30 mouse cellular contexts compared by ENCODE assay signal in genomic region chr5:114913686-114914085, GRCm38 (mm10). TPM values are rescaled to one million over a fixed set of nuclear protein-coding genes. Genes with fewer than 3 reads are reported as not detected.
A peak's percentile ranks its signal among the peaks of the same experiment; 100 is the strongest.
DNase-seq lines count a peak whose midpoint lies in the region; ATAC-seq and TF ChIP-seq lines count a peak whose summit lies in the region.
"Had no signal": no experiment of that assay in that cellular context is flagged by ENCODE, and none has a peak within 500 bp of the region (broad histone marks: within the 10 kb centered on the region; RNA-seq: fewer than 3 reads in every experiment).

No protein-coding gene starts in this region.

- H3K4me2 ChIP-seq in kidney, embryonic 15.5 days: no peak overlapping the region
- H3K4me2 ChIP-seq: embryonic facial prominence, embryonic 15.5 days; hindbrain, embryonic 13.5 days had no signal

- H3K9ac ChIP-seq in kidney, embryonic 15.5 days: no peak overlapping the region
- peak overlapping the region; percentile 17; the same call in 1 of the 2 replicates for H3K9ac ChIP-seq in ES-E14 (ENCODE audit: insufficient read depth, low read depth, low read length, poor library complexity, severe bottlenecking)
- H3K9ac ChIP-seq: embryonic facial prominence, embryonic 15.5 days; hindbrain, embryonic 13.5 days had no signal

- ATAC-seq in kidney, embryonic 15.5 days (replicated peaks; ENCODE audit: low FRiP score): no peak
- ATAC-seq: forebrain, embryonic 14.5 days; hindbrain, postnatal 0 days; Patski had no signal

- H3K36me3 ChIP-seq in kidney, embryonic 15.5 days: no peaks in the 10 kb centered on the region
- H3K36me3 ChIP-seq in ES-E14 (ENCODE audit: control insufficient read depth, insufficient read depth, low read length, poor library complexity, severe bottlenecking): no peaks in the 10 kb centered on the region
- H3K36me3 ChIP-seq: embryonic facial prominence, embryonic 15.5 days; forebrain, embryonic 10.5 days; heart, embryonic 10.5 days; hindbrain, embryonic 13.5 days had no signal

- no peaks in the 10 kb centered on the region for H3K9me3 ChIP-seq in kidney, embryonic 15.5 days (replicated peaks)
- H3K9me3 ChIP-seq in ES-E14 (ENCODE audit: control insufficient read depth, insufficient read depth, low read depth, low read length): no peaks in the 10 kb centered on the region
- H3K9me3 ChIP-seq: embryonic facial prominence, embryonic 15.5 days; forebrain, embryonic 10.5 days; heart, embryonic 10.5 days; hindbrain, embryonic 13.5 days had no signal

- no peaks in the 10 kb centered on the region for H3K27me3 ChIP-seq in kidney, embryonic 15.5 days
- H3K27me3 ChIP-seq: CH12.LX; embryonic facial prominence, embryonic 15.5 days; hindbrain, embryonic 13.5 days; Patski had no signal

- peak; percentile 31 for DNase-seq in kidney, adult 18-20 months
- DNase-seq in kidney, postnatal 25 days: peak; percentile 36 to 52
- DNase-seq in kidney, adult 11 months: no peak
- DNase-seq in ES-E14 (ENCODE audit: low read depth, low spot score): no peak
- no peak for DNase-seq in cerebellum, adult 11 months
- no peak for DNase-seq in frontal cortex, postnatal 10 days (ENCODE audit: low spot score in 2 of 2)
- DNase-seq: adrenal gland, adult 8-10 months; adrenal gland, postnatal 36 days; cerebellum, adult 8-10 months; cerebellum, postnatal 14 days; embryo, embryonic 11 days; heart, adult 18-20 months; heart, postnatal 10 days; heart, postnatal 4 days had no signal

- no peak overlapping the region for H3K4me3 ChIP-seq in kidney, embryonic 15.5 days (replicated peaks)
- peak overlapping the region in 1 of 2 experiments; percentile 16; a peak in 1 of 4 replicates for H3K4me3 ChIP-seq in ES-E14 (ENCODE audit: insufficient read depth in 1 of 2, low read depth in 1 of 2, low read length in 2 of 2, poor library complexity in 1 of 2, severe bottlenecking in 1 of 2)
- H3K4me3 ChIP-seq: embryonic facial prominence, embryonic 15.5 days; erythroblast, embryonic 14.5 days; forebrain, embryonic 10.5 days; heart, embryonic 10.5 days; hindbrain, embryonic 13.5 days had no signal

- in situ Hi-C loops in ES-E14 (cut with MboI; ENCODE audit: low sequenced_read_pairs in 2 of 2, unreplicated experiment in 2 of 2): no loop called here

- peaks cover 3% of the 10 kb centered on the region; the same call in 1 of the 2 replicates for H3K4me1 ChIP-seq in kidney, embryonic 15.5 days
- H3K4me1 ChIP-seq in ES-E14 (ENCODE audit: control insufficient read depth in 2 of 2, insufficient read depth in 2 of 2, low read length in 2 of 2, poor library complexity in 1 of 2): peaks cover 4 to 8% of the 10 kb centered on the region in 2 experiments; a peak in 3 of 4 replicates
- H3K4me1 ChIP-seq: embryonic facial prominence, embryonic 15.5 days; hindbrain, embryonic 13.5 days had no signal

- 72% methylated on average over 4 of the region's 4 CpGs for WGBS in kidney, embryonic 15.5 days

- no peak overlapping the region for H3K27ac ChIP-seq in kidney, embryonic 15.5 days
- no peak overlapping the region for H3K27ac ChIP-seq in ES-E14 (ENCODE audit: insufficient read depth, low read depth, low read length, poor library complexity, severe bottlenecking)
- H3K27ac ChIP-seq: embryonic facial prominence, embryonic 15.5 days; forebrain, embryonic 10.5 days; hindbrain, embryonic 13.5 days; hindbrain, postnatal 0 days had no signal

TF ChIP-seq in ES-E14, 5 proteins besides CTCF, POLR2A, EP300 and RAD21:
- TF ChIP-seq MAFK (IDR thresholded peaks at IDR 0.05; ENCODE audit: insufficient read depth, low read depth, low read length) (no peak), ZNF384 (IDR thresholded peaks at IDR 0.05; ENCODE audit: low read depth, low read length) (no peak), HCFC1 (IDR thresholded peaks at IDR 0.05; ENCODE audit: borderline replicate concordance, insufficient read depth, low read length) (no peak), CHD2 (IDR thresholded peaks at IDR 0.05; ENCODE audit: low read depth, low read length) (no peak), ZC3H11A (IDR thresholded peaks at IDR 0.05; ENCODE audit: borderline replicate concordance, low read depth, low read length) (no peak)

RNA-seq across cellular contexts. Expression of gene Oasl1, which starts 9.4 kb away (rescaled TPM):
- 1.6 and 2.0 TPM in 2 replicates for polyA plus RNA-seq in kidney, embryonic 15.5 days (2015; fragmentation: Nextera tagmentation; extraction: Ambion mirVana)
- 0.27 and 0.95 TPM in 2 replicates for total RNA-seq in ES-E14 (2012; rRNA removed)
- total RNA-seq: CH12.LX; gastrocnemius, adult 8-10 months had no signal
- polyA plus RNA-seq: erythroblast, embryonic 14.5 days; forebrain, embryonic 10.5 days; heart, embryonic 10.5 days had no signal

RNA-seq across cellular contexts. Expression of gene Oasl2, which starts 16.9 kb away (rescaled TPM):
- 4.2 and 6.2 TPM in 2 replicates for polyA plus RNA-seq in kidney, embryonic 15.5 days (2015; fragmentation: Nextera tagmentation; extraction: Ambion mirVana)
- total RNA-seq in ES-E14 (2012; rRNA removed): 0.85 and 1.1 TPM in 2 replicates
- total RNA-seq: CH12.LX had no signal

RNA-seq across cellular contexts. Expression of gene 2210016L21Rik, which starts 28.3 kb away (rescaled TPM):
- polyA plus RNA-seq in kidney, embryonic 15.5 days (2015; fragmentation: Nextera tagmentation; extraction: Ambion mirVana): 62.8 and 68.0 TPM in 2 replicates
- total RNA-seq in ES-E14 (2012; rRNA removed): 16.7 and 24.4 TPM in 2 replicates

RNA-seq across cellular contexts. Expression of gene Gm9936, which starts 55.2 kb away (rescaled TPM):
- polyA plus RNA-seq in kidney, embryonic 15.5 days (2015; fragmentation: Nextera tagmentation; extraction: Ambion mirVana): 0.06 TPM in 1 of 2 replicates, not detected in the other
- 0.05 TPM in 1 of 2 replicates, not detected in the other for total RNA-seq in ES-E14 (2012; rRNA removed)
- total RNA-seq: adrenal gland, adult 8-10 months; adrenal gland, postnatal 36 days; common myeloid progenitor, adult 5-6 weeks; gastrocnemius, adult 8-10 months; gastrocnemius, postnatal 4 days; heart, adult 18-20 months; heart, postnatal 10 days; heart, postnatal 4 days; MEL had no signal
- polyA plus RNA-seq: erythroblast, embryonic 14.5 days; heart, embryonic 10.5 days; heart, embryonic 14.5 days; Patski had no signal

RNA-seq across cellular contexts. Expression of gene Hnf1a, which starts 57.2 kb away (rescaled TPM):
- 12.0 and 13.9 TPM in 2 replicates for polyA plus RNA-seq in kidney, embryonic 15.5 days (2015; fragmentation: Nextera tagmentation; extraction: Ambion mirVana)
- 2.0 and 4.5 TPM in 2 replicates for total RNA-seq in ES-E14 (2012; rRNA removed)
- total RNA-seq: adrenal gland, adult 8-10 months; CH12.LX; common myeloid progenitor, adult 5-6 weeks; gastrocnemius, adult 8-10 months; gastrocnemius, postnatal 4 days; heart, adult 18-20 months; heart, postnatal 10 days; heart, postnatal 4 days; hindbrain, postnatal 0 days had no signal
- polyA plus RNA-seq: embryonic facial prominence, embryonic 11.5 days; forebrain, embryonic 10.5 days; forebrain, embryonic 14.5 days; heart, embryonic 14.5 days; hindbrain, embryonic 13.5 days had no signal

Comparison
In these comparisons a context has a peak if more than half of its experiments do, and no peak if none do; other contexts are left out.
1. DNase-seq: peak in kidney, adult 18-20 months (single experiment) and kidney, postnatal 25 days (2 of 2); none in kidney, adult 11 months (single experiment), ES-E14 (single experiment), cerebellum, adult 11 months (single experiment) and frontal cortex, postnatal 10 days (0 of 2).